Mouse (Mus musculus) urinary bladder, postnatal 36 days (tissue): ENCODE measurements at regions not wholly inside any gene's neighbourhood (a gene's known extent, or its start where the extent isn't known, plus 50 kb on each side); places are given as distances from the start of the nearest gene placed in this dataset.

Experiments
- DNase-seq, 2 experiments: peaks; one replicate each; pipeline ENCODE4 v3.0.0; 2022; ENCODE audit warnings: low spot score in 2 of 2, mixed read lengths in 1 of 2

- DNase-seq, result no peak
Observed at GRCm38 (mm10) chr11:89147990-89148389, 74.3 kb downstream of the Gm525 start.

GRCm38 (mm10) chr11:89145281-89145945 lies 71.8 kb downstream of the Gm525 start:
- no peak for DNase-seq

- DNase-seq, result no peak
Observed at GRCm38 (mm10) chr11:89142527-89143154, 69.0 kb downstream of the Gm525 start.
